Mouse (Mus musculus) kidney, adult 18-20 months (tissue): Measurements from ENCODE around the gene Vasn.
A peak's percentile ranks its signal among the peaks of the same experiment; 100 is the strongest.
"Not testable (repeated sequence)": the region's sequence is repeated elsewhere in the genome, so short reads cannot be mapped to it uniquely, and the experiment has no call there.

Experiments used
- DNase-seq: peaks from one replicate; pipeline ENCODE4 v3.0.0; 2021

Vasn gene

DNA sequence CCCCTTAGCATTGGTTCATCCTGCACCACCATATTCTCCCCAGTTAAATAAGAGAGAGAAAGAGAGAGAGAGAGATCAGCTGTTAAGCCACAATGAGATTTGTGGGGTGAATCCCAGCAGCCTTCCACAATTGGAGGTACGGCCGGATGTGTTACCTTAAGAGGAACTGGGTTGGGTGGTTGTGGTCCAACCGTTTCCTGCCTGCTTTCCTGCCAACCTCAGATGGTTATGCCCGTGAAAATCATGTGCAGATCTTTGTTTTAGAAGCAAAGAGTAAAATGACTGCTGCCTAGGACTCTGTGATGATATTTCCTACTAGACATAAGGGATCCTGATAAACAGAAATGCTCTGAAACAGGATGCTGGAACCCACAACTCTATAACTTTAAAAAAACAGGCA, 34.4 kb downstream of the Vasn start:
- DNase-seq, result no peak

DNA sequence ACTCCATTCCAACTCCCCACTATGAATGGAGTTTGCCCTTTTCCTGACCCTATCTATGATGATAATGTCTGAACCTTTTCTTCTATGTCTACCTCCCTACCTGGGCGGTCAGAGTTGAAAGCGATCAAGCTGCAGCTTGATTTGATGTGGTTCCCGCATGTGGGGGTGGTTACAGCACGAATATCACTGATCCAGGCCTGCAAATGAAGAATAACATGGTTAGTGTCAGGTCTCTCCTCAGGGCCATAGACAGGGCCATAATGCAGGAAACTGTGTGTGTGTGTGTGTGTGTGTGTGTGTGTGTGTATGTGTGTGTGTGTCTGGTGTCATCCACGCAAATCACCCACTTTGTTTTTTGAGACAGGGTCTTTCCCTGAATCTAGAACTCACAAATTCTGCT, 37.1 kb downstream of the Vasn start:
- DNase-seq, result no peak

DNA sequence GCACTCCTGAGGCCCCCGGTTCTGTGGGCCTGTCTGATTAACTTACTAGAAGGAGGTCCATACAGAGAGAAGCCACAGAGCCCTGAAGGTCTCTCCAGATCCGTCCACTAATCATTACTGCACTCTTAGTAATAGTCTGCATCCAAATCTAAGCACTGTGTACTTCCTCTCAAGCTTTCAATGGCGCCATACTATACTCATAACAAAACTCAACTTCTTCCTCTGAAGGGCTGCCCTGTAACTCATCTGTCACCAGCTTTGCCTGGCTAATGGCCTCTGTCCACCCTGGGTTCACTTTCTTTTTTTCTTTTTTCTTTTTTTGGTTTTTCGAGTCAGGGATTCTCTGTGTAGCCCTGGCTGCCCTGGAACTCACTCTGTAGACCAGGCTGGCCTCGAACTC, 38.3 kb downstream of the Vasn start:
- DNase-seq, result no peak

DNA sequence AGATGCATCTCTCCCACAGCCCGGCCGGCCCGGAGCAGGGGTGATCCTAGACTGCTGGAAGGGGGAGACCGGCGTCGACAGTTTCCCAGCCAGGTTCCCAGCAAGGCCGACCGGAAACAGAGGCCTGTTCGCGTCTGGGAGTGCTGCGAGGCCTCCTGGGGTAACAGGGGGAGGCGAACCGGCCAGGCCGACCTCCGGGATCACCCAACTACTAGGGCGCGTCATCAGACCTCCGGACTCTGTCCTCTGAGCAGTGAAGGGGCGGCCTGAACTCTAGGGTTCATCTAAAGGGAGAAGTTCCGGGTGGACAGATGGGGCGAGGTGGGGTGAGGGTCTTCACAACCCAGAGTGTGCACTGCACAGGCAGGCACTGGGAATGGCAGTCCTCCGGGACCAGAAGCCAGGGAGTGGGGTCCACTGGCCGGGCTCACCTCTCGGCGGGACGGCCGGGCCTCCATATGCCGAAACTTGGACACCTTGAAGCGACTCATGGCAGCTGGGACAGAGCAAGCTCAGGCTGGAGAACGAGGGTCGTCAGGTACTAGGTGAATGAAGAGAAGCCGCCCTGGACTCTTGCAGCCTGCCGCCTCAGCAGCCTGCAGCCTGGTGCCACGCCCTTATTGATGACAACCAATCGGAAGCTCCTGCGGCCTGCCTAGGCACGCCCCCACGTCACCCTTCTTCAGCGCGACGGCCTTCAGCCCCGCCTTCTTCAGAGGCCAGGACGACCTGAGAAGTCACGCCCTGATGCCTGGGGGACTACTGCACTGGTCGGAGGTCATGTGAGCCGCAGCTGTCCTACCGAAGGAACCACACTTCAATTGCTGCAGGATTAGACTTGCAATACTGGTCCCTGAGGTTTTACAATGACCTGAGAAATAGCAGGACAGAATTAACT, 39.6 kb downstream of the Vasn start, which contains the start of gene Coro7:
Coro7 (minus strand) TSS at position 657 of the 898 bp plus-strand sequence.
- peak; percentile 91 for DNase-seq

DNA sequence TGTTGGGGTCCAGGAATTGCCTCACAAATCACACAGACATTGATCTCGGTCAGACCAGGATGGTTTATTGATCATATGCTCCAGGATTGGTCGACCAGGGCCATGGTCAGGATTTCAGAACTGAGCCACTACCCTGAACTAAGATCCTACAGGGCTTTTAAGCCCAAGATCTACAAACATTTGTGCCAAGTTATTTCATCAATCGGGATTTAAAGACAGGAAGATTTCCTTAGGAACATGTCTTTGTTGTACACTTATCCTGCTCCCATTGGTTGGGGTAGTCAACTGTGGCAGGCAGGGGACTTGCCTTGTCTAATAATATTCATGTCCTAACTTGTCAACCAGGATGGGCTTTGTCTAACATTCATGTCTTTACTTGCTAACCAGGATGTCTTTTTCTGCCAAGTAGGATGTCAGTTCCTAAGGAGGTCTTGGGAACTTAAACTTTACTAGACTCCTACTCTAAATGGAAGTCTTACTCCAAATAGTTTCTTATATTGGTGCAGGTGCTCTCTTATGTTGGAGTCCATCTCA, 41.2 kb downstream of the Vasn start:
- DNase-seq, result not testable (repeated sequence)

DNA sequence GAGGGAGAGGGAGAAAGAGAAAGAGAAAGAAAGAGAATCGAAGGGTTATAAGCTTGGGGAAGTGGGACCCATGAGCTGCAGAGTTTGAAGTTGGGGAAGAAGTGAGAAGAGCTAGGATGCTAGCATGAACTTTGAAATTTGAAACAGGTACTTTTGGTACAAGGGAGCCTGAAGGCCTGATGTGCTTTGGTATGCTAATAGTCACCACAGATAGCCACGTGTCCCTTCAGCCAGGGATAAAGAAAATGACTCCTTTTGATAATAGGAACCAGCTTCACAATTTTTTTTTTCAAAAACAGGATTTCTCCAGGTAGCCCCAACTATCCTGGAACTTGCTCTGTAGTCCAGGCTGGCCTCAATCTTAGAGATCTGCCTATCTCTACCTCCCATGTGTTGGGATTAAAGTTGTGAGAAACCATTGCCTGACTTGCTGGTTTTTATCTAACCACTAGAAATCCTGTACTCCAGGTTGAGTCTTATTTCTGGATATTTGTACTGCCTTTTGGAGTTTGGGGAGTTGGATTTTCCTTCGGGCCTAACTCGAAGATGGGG, 43.0 kb downstream of the Vasn start:
- DNase-seq, result no peak

DNA sequence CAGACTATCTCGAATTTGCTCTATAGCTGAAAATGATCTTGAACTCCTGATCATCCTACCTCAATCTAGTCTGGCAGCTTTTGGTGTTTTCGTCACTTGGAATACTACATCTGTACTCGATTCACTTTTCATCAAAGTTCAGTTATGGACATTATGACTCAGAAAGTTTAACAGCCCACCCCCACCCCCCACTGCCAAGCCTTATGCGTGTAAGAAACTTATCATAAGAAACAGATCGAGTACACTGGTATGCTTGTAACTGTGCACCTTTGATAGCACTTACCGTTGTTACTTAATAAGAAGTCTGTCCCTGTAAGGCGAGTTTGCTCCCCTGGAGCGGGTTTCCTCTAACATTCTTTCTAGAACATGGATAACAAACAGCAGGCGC, 43.4 kb downstream of the Vasn start:
- DNase-seq, result no peak

DNA sequence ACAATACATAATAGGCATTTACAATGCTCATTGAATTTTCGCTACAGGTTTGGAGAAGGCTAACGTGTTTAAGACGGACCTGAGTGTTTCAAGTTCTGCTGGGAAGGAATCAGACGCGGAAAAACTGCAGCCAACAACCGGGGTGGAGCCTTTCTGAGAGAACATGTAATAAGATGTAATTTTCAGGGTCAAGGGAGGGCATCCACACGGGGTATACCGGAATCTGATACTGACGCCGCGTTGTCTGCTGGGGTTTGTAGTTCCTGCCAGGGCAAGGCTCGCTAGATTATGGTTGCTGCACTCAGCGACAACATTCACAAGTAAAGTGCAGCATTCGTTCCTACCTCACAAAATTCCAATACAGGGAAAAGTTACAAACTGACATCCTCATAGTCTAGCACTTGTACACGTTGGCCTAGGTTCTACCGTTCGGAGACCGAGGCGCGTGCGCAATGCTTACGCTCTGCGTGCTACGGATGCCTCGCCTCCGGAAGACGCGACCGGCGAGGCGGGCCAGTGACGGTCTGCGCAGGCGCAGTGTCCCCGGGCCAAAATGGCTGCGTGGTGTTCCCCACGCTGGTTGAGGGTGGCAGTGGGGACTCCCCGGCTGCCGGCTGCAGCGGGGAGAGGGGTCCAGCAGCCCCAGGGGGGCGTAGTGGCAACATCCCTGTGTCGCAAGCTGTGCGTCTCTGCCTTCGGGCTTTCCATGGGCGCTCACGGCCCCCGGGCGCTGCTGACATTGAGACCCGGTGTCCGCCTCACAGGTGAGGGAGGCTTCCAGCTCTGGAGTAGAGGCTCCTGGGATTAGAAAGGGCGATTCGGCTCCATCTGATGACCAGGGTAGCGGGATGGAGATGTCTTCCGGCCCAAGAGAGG, 44.1 kb downstream of the Vasn start:
- peak; percentile 97 for DNase-seq

DNA sequence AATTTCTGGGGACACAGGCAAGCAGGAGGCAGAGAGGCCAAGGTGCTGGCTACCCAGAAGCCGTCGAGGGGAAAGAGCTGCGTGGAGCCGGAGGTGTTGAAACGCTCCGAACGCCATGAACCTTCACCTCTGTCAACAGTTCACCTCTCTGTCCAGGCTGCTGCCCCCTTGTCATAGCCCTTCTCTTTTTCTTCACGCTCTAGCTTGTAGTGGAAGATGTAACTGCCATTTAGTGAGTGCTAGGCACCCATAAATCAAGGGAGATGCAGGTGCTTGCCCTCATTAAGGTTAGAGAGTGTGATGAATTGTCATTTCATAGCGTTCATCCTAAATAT, 44.7 kb downstream of the Vasn start:
- DNase-seq, result no peak

DNA sequence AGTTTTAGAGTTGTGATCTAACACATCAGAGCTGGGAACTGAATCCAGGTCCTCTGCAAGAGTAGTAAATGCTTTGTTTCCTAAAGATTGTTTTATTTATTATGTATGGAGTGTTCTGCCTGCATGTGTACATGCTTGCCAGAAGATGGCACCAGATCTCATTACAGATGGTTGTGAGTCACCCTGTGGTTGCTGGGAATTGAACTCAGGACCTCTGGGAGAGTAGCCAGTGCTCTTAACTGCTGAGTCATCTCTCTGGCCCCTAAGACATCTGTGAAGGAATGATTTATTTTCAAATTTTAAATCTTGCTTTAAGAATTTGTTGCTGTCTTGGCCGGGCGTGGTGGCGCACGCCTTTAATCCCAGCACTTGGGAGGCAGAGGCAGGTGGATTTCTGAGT, 49.6 kb downstream of the Vasn start:
- DNase-seq, result not testable (repeated sequence)
